Mouse (Mus musculus): ENCODE measurements around the gene Med8.

The Med8 gene

DNA sequence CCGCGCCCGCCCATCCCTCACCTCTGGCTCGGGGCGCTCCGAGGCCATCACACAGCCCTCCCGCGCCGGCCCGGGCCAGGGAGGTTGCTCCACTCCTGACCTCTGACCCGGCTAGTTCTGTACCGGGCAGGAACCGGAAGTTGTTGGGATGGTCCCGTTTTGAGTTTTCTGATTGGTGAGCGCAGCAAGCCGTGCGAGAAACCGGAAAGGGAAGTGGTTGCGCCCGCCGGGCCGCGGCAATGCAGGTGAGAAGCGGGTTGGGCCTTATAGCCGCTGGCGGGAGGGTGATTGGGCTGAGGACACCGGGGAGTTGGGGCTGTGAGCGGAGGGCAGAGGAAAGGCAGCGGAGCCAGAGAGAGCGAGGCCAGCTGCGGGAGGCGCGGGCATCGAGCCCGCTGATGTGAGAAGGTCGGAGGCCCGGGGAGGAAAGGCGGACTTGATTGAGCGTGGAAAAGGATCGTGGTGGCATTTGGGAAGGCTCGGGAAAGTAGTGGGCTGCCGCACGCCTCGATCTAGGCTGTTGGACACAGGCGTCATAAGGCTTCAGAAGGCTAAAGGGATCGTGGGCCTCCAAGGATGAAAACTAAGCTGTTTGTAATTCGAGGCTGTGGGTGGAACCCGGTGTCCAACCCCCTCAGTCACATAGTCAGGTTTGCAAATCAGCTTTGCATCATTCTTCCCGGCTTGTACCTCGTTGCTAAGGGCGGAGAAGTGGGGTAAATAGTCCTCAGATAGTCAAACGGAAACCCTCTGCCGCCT lies at the start of gene Med8, which contains the start of gene Szt2:
Gene Med8 (plus strand): TSS at position 196 of the 759 bp plus-strand sequence.
Gene Szt2 (minus strand): TSS at position 132 of the 759 bp plus-strand sequence.
- no peaks in the 10 kb centered on the region for H3K27me3 ChIP-seq (ENCODE audit: insufficient read depth, low read length)
- TF ChIP-seq CTCF (conservative IDR thresholded peaks at IDR 0.05; ENCODE audit: low read length) (no peak), NANOG (IDR thresholded peaks at IDR 0.05; ENCODE audit: borderline replicate concordance, low read length) (no peak), POU5F1 (IDR thresholded peaks at IDR 0.05; ENCODE audit: borderline replicate concordance, low read length) (no peak)
- peak within 1 kb of the TSS; percentile 91 for H3K4me3 ChIP-seq (replicated peaks; ENCODE audit: low read length)
- H3K9me3 ChIP-seq (ENCODE audit: low read length), result no peaks in the 10 kb centered on the region
- peaks cover 60% of the 10 kb centered on the region for H3K36me3 ChIP-seq (ENCODE audit: insufficient read depth, low read length)
- H3K4me1 ChIP-seq (replicated peaks; ENCODE audit: low read depth, low read length), result peaks cover 19% of the 10 kb centered on the region

DNA sequence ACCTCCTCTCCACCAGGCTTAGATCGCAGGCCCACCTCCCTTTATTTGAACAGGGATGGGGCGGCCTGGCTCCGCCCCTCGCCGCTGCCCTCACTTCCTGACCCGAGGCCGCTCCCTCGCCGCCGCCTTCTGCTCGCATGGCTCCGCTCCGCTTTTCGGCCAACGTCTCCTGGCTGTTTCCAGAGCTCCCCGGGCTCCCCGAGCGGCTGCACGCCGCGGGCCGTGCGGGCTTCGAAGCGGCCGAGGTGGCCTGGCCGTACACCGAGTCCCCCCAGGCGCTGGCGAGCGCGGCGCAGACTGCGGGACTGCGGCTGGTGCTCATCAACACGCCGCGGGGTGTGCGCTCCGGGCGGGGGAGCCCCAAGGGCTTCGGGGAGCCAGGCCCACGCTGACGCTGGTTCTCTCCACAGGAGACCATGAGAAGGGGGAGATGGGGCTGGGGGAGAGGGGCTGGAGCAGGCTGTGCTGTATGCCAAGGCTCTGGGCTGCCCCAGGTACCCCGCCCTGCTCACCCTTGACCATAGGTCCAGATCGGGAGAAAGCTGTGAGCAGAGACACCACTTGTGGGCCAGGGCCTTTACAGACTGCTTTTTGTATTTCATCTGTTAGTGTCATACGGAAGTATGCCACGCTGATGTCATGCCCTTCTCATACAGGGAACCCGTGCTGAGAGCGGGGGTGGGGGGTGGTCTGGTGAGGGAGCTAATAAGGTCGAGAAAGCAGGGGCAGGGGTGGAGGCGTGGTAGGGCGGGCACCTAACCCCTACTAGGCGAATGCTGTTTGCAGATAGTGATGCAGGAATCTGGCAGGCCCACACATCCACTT lies 49.0 kb upstream of the Med8 start:
- Histone ChIP-seq H3K4me1 (replicated peaks; ENCODE audit: low read depth, low read length) (peaks cover 19% of the 10 kb centered on the region), H3K36me3 (ENCODE audit: insufficient read depth, low read length) (peaks cover 38% of the 10 kb centered on the region), H3K9me3 (ENCODE audit: low read length) (no peaks in the 10 kb centered on the region; the same call in 1 of the 2 replicates), H3K4me3 (replicated peaks; ENCODE audit: low read length) (peak overlapping the region; percentile 81), H3K27me3 (ENCODE audit: insufficient read depth, low read length) (peaks cover 9% of the 10 kb centered on the region)
- TF ChIP-seq NANOG (IDR thresholded peaks at IDR 0.05; ENCODE audit: borderline replicate concordance, low read length) (no peak), POU5F1 (IDR thresholded peaks at IDR 0.05; ENCODE audit: borderline replicate concordance, low read length) (no peak), CTCF (conservative IDR thresholded peaks at IDR 0.05; ENCODE audit: low read length) (no peak)

DNA sequence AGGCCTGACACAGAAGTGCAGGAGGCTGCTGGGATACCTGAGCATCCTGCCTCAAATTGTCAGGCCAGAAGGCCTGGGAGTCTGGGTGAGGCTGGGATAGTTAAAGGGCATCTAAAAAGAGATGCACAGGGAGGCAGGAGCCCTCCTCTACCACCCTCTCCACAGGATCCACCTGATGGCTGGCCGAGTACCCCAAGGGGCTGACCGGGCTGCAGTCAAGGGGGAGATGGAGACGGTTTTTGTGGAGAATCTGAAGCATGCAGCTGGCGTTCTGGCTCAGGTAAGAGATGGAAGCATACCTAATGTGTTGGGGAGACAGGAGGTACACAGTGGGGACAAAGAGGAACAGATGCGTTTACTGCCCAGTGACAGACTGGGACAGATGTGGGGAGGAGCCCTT lies 47.7 kb upstream of the Med8 start:
- Histone ChIP-seq H3K27me3 (ENCODE audit: insufficient read depth, low read length) (peaks cover 9% of the 10 kb centered on the region), H3K9me3 (ENCODE audit: low read length) (no peaks in the 10 kb centered on the region), H3K36me3 (ENCODE audit: insufficient read depth, low read length) (peaks cover 52% of the 10 kb centered on the region), H3K4me3 (replicated peaks; ENCODE audit: low read length) (no peak overlapping the region), H3K4me1 (replicated peaks; ENCODE audit: low read depth, low read length) (peaks cover 19% of the 10 kb centered on the region)
- TF ChIP-seq NANOG (IDR thresholded peaks at IDR 0.05; ENCODE audit: borderline replicate concordance, low read length) (no peak), CTCF (conservative IDR thresholded peaks at IDR 0.05; ENCODE audit: low read length) (no peak), POU5F1 (IDR thresholded peaks at IDR 0.05; ENCODE audit: borderline replicate concordance, low read length) (no peak)

DNA sequence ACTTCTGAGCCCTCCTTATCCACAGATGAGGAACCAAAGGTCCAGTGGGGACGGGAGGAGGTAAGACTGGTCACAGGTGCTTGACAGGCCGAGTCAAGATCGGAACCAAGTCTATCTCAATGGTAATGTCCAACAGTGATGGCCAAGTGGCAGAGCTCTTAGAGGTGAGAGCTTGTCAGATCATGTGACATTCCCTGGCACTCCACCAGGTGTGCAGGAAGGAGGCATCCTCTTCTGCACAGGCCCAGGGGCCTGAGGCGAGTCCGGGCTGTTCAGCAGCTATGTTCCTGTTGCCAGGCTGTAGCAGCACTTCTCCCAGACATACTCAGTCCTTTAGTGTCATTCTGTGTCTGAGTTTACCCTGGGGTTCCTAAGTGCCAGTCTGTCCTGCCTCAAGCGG lies 46.3 kb upstream of the Med8 start:
- Histone ChIP-seq H3K27me3 (ENCODE audit: insufficient read depth, low read length) (peaks cover 4% of the 10 kb centered on the region; the same call in 1 of the 2 replicates), H3K4me3 (replicated peaks; ENCODE audit: low read length) (no peak overlapping the region)

DNA sequence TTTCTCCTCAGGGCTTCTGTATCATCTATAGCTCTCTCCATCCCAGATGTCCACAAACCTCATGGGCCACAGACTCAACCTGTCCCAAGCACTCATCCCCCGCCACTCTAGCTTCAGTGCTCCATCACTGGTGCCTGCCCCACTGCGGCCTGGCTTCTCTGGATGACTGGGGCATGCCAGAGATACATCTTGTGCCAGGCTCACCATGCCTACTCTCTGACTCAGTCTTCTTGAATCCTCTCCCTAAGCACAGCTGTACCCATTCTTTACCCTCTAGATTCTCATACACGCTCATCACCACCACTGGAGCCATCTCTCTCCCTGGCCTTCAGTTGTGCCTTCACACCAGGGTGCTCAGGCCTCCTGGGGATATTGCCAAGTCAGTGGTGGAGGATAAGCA lies 45.2 kb upstream of the Med8 start:
- no peaks in the 10 kb centered on the region for H3K9me3 ChIP-seq (ENCODE audit: low read length)
- no peak overlapping the region for H3K4me3 ChIP-seq (replicated peaks; ENCODE audit: low read length)
- TF ChIP-seq NANOG (IDR thresholded peaks at IDR 0.05; ENCODE audit: borderline replicate concordance, low read length) (no peak), POU5F1 (IDR thresholded peaks at IDR 0.05; ENCODE audit: borderline replicate concordance, low read length) (no peak), CTCF (conservative IDR thresholded peaks at IDR 0.05; ENCODE audit: low read length) (no peak)
- H3K27me3 ChIP-seq (ENCODE audit: insufficient read depth, low read length), result no peaks in the 10 kb centered on the region
- peaks cover 19% of the 10 kb centered on the region for H3K4me1 ChIP-seq (replicated peaks; ENCODE audit: low read depth, low read length)
- peaks cover 72% of the 10 kb centered on the region for H3K36me3 ChIP-seq (ENCODE audit: insufficient read depth, low read length)

More for the DNA sequence above, 46.3 kb upstream of the Med8 start:
- H3K9me3 ChIP-seq (ENCODE audit: low read length), result no peaks in the 10 kb centered on the region
- H3K4me1 ChIP-seq (replicated peaks; ENCODE audit: low read depth, low read length), result peaks cover 19% of the 10 kb centered on the region
- no peak for TF ChIP-seq CTCF (conservative IDR thresholded peaks at IDR 0.05; ENCODE audit: low read length)
- TF ChIP-seq POU5F1 (IDR thresholded peaks at IDR 0.05; ENCODE audit: borderline replicate concordance, low read length), result no peak
- TF ChIP-seq NANOG (IDR thresholded peaks at IDR 0.05; ENCODE audit: borderline replicate concordance, low read length), result no peak
- peaks cover 61% of the 10 kb centered on the region for H3K36me3 ChIP-seq (ENCODE audit: insufficient read depth, low read length)

DNA sequence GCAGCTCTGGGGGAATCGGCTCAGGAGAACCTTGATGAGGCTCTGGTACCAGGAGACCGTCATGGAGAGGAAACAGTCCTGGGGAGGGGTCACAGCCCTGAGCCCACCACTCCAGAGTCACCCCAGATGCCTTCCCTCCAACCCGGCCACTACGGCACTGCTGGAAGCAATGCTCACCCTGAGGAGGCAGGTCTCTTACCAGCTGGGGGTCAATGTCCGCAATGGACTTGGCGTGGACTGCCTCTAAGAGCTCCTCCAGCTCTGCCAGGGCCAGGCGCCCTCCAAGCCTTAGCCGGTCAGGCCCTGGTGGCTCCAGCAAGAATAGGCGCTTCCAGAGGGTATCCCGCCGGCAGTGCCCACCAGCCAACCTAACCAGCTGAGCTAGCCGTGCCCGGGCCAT lies 44.5 kb upstream of the Med8 start:
- H3K4me1 ChIP-seq (replicated peaks; ENCODE audit: low read depth, low read length), result peaks cover 14% of the 10 kb centered on the region
- peaks cover 79% of the 10 kb centered on the region for H3K36me3 ChIP-seq (ENCODE audit: insufficient read depth, low read length)
- TF ChIP-seq POU5F1 (IDR thresholded peaks at IDR 0.05; ENCODE audit: borderline replicate concordance, low read length) (no peak), CTCF (conservative IDR thresholded peaks at IDR 0.05; ENCODE audit: low read length) (no peak), NANOG (IDR thresholded peaks at IDR 0.05; ENCODE audit: borderline replicate concordance, low read length) (no peak)
- H3K27me3 ChIP-seq (ENCODE audit: insufficient read depth, low read length), result no peaks in the 10 kb centered on the region
- H3K4me3 ChIP-seq (replicated peaks; ENCODE audit: low read length), result no peak overlapping the region
- H3K9me3 ChIP-seq (ENCODE audit: low read length), result no peaks in the 10 kb centered on the region

DNA sequence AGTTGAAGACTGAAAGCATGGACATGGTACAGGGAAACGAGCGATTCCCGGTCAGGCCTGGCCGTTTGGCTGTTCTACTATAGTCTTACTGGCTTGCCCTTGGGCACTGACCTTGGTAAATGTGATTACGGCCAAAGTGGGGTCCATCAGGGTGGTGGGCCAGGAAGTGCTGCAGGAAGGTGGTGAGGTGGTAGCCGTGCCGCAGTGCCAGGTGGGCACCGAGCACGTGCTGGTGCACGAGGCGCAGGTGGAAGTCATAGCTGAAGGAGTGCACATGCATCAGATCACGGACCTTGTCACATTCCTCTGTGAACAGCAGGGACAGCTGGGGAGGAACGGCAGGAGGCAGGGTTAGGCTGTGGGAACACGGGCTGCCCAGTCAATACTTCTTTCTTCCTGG lies 43.1 kb upstream of the Med8 start:
- H3K4me3 ChIP-seq (replicated peaks; ENCODE audit: low read length), result no peak overlapping the region
- H3K4me1 ChIP-seq (replicated peaks; ENCODE audit: low read depth, low read length), result peaks cover 5% of the 10 kb centered on the region
- H3K36me3 ChIP-seq (ENCODE audit: insufficient read depth, low read length), result peaks cover 93% of the 10 kb centered on the region
- TF ChIP-seq POU5F1 (IDR thresholded peaks at IDR 0.05; ENCODE audit: borderline replicate concordance, low read length), result no peak
- no peak for TF ChIP-seq NANOG (IDR thresholded peaks at IDR 0.05; ENCODE audit: borderline replicate concordance, low read length)
- H3K9me3 ChIP-seq (ENCODE audit: low read length), result no peaks in the 10 kb centered on the region
- no peaks in the 10 kb centered on the region for H3K27me3 ChIP-seq (ENCODE audit: insufficient read depth, low read length)

DNA sequence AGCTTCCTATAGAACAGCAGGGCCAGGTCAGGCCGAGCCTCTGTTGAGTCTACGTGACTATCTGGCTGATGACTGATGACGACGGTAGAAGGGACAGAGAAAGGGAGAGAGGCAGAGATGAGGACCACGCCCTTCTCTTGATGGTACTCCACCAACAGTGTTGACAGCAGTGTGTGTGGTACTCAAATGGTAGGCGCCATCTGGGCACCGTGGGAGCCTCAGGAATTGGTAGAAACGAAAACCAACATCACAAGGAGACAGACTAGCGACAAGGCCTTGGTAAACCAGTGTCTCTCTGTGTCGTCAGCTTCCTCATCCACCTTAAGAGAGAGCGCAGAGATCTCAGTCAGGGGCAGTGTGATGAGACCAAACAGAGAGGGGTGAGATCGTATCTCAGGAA lies 41.6 kb upstream of the Med8 start:
- Histone ChIP-seq H3K36me3 (ENCODE audit: insufficient read depth, low read length) (peaks cover 95% of the 10 kb centered on the region), H3K4me1 (replicated peaks; ENCODE audit: low read depth, low read length) (peaks cover 9% of the 10 kb centered on the region), H3K9me3 (ENCODE audit: low read length) (no peaks in the 10 kb centered on the region), H3K27me3 (ENCODE audit: insufficient read depth, low read length) (no peaks in the 10 kb centered on the region), H3K4me3 (replicated peaks; ENCODE audit: low read length) (no peak overlapping the region)
- TF ChIP-seq NANOG (IDR thresholded peaks at IDR 0.05; ENCODE audit: borderline replicate concordance, low read length) (no peak), CTCF (conservative IDR thresholded peaks at IDR 0.05; ENCODE audit: low read length) (no peak), POU5F1 (IDR thresholded peaks at IDR 0.05; ENCODE audit: borderline replicate concordance, low read length) (no peak)

Measured in E14TG2a.4 (cell line).